Mouse (Mus musculus) olfactory bulb, adult 2 months (tissue): ENCODE measurements around the gene Padi1.

Experiments
- CTCF ChIP-seq: fragments of 200-500 bp; IDR thresholded peaks from 2 replicates; pipeline ENCODE4 v1.5.1; 2012; ENCODE audit warnings: low read depth, mild to moderate bottlenecking, low read length, moderate library complexity; ENCODE audit not compliant: insufficient read depth
- POLR2A ChIP-seq: fragments of 200-500 bp; IDR thresholded peaks from 2 replicates; pipeline ENCODE4 v1.6.1; 2012; ENCODE audit warnings: mild to moderate bottlenecking, low read depth, low read length, moderate library complexity; ENCODE audit not compliant: insufficient read depth

DNA sequence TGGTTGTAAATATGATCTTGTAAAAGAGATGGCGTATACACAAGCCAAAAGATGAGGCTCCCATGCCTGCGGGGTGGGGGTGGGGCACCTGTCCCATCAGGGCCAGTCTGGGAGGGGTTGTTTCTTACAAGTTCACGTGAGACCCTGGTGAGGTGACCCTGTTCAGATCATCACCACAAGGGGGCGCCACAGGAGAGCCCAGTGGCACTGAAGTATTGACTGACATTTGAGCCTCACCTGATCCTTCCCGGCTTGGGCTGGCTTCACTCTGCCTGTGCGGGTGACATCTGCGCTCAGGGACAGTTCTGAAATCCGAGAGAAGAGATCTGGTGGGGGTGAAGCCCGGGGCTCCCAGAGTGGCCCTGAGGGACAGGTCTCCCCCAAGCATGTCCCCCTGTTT is 82.4 kb downstream of the Padi1 start:
- no peak for TF ChIP-seq CTCF
- TF ChIP-seq POLR2A = no peak
